Comparison of ENCODE assay signal across 8 mouse cellular contexts in the genomic region with DNA sequence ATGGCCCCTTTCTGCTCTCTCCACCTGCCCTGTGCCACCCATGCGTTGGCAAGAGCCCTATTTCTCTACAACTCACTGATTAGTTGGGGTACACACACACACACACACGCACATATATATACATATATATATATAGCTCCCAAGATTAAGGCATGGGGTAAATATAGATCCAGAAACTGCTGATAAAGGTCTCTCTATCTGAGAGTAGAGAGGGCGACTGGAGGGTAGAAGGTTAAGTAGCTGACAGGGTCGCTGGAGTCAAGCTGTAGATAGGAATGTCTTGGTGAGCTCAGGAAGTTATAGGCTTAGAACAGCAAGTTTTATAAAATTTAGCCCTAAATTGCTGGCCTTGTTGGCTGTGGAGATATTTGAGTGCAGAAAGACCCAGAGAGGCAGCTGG. TPM values are rescaled to one million over a fixed set of nuclear protein-coding genes. Genes with fewer than 3 reads are reported as not detected.
A peak's percentile ranks its signal among the peaks of the same experiment; 100 is the strongest.
DNase-seq lines count a peak whose midpoint lies in the region; ATAC-seq and TF ChIP-seq lines count a peak whose summit lies in the region.

No protein-coding gene starts in this region.

- H3K27me3 ChIP-seq in heart, embryonic 16.5 days (ENCODE audit: control insufficient read depth, insufficient read depth, low read length), result no peaks in the 10 kb centered on the region
- no peaks in the 10 kb centered on the region for H3K27me3 ChIP-seq in hindbrain, postnatal 0 days (ENCODE audit: insufficient read depth, low read length)
- no peaks in the 10 kb centered on the region for H3K27me3 ChIP-seq in midbrain, embryonic 15.5 days (replicated peaks)

- no peaks in the 10 kb centered on the region for H3K9me3 ChIP-seq in heart, embryonic 16.5 days (replicated peaks; ENCODE audit: control insufficient read depth, low read length)
- no peaks in the 10 kb centered on the region for H3K9me3 ChIP-seq in hindbrain, postnatal 0 days (ENCODE audit: low read length)
- no peaks in the 10 kb centered on the region for H3K9me3 ChIP-seq in midbrain, embryonic 15.5 days

- TF ChIP-seq CTCF in hindbrain, postnatal 0 days (IDR thresholded peaks at IDR 0.05; ENCODE audit: low read depth), result no peak

- ATAC-seq in heart, embryonic 16.5 days (replicated peaks; ENCODE audit: extremely low read depth, insufficient read depth, low FRiP score), result no peak
- no peak for ATAC-seq in hindbrain, postnatal 0 days
- no peak for ATAC-seq in midbrain, embryonic 15.5 days (replicated peaks)
- no peak for ATAC-seq in frontal cortex, adult (ENCODE audit: low TSS enrichment)
- ATAC-seq in cerebellum, adult (ENCODE audit: insufficient number of reproducible peaks, low FRiP score, low TSS enrichment), result no peak

- H3K36me3 ChIP-seq in heart, embryonic 16.5 days (ENCODE audit: control insufficient read depth, insufficient read depth), result peaks cover 29% of the 10 kb centered on the region
- H3K36me3 ChIP-seq in hindbrain, postnatal 0 days (ENCODE audit: insufficient read depth, low read length), result peaks cover 21% of the 10 kb centered on the region
- peaks cover 12% of the 10 kb centered on the region; the same call in 1 of the 2 replicates for H3K36me3 ChIP-seq in midbrain, embryonic 15.5 days (replicated peaks)

- H3K4me3 ChIP-seq in heart, embryonic 16.5 days (ENCODE audit: low read length), result peak overlapping the region; percentile 89
- H3K4me3 ChIP-seq in brown adipose tissue, adult 24 weeks (ENCODE audit: insufficient read depth, low read depth, low read length), result peak overlapping the region; percentile 65
- H3K4me3 ChIP-seq in hindbrain, postnatal 0 days (ENCODE audit: low read length), result peak overlapping the region; percentile 81
- peak overlapping the region; percentile 84 for H3K4me3 ChIP-seq in midbrain, embryonic 15.5 days

- peak overlapping the region; percentile 92 for H3K4me2 ChIP-seq in heart, embryonic 16.5 days (ENCODE audit: low read depth, low read length)
- H3K4me2 ChIP-seq in hindbrain, postnatal 0 days (ENCODE audit: low read depth, low read length), result peak overlapping the region; percentile 88
- H3K4me2 ChIP-seq in midbrain, embryonic 15.5 days, result peak overlapping the region; percentile 78

- DNase-seq in heart, adult 8-10 months (ENCODE audit: low spot score), result no peak
- DNase-seq in hindbrain, postnatal 0 days (ENCODE audit: low spot score), result no peak
- DNase-seq in urinary bladder, postnatal 14 days (ENCODE audit: low spot score), result no peak

- 47% methylated on average over 4 of the region's 4 CpGs for WGBS in heart, embryonic 16.5 days
- WGBS in hindbrain, postnatal 0 days, result 85% methylated on average over 4 of the region's 4 CpGs
- 86% methylated on average over 4 of the region's 4 CpGs for WGBS in midbrain, embryonic 15.5 days

- peak overlapping the region; percentile 90 for H3K9ac ChIP-seq in heart, embryonic 16.5 days (ENCODE audit: low read length)
- H3K9ac ChIP-seq in hindbrain, postnatal 0 days (replicated peaks; ENCODE audit: low read length), result peak overlapping the region; percentile 85
- H3K9ac ChIP-seq in midbrain, embryonic 15.5 days, result no peak overlapping the region

- peaks cover 35% of the 10 kb centered on the region for H3K4me1 ChIP-seq in heart, embryonic 16.5 days (ENCODE audit: control insufficient read depth, insufficient read depth, low read length)
- peaks cover 7% of the 10 kb centered on the region for H3K4me1 ChIP-seq in brown adipose tissue, adult 24 weeks (ENCODE audit: control insufficient read depth, insufficient read depth, insufficient read length, low read length)
- peaks cover 13% of the 10 kb centered on the region; the same call in 1 of the 2 replicates for H3K4me1 ChIP-seq in hindbrain, postnatal 0 days (ENCODE audit: insufficient read depth, low read length)
- peaks cover 32% of the 10 kb centered on the region for H3K4me1 ChIP-seq in midbrain, embryonic 15.5 days

- H3K27ac ChIP-seq in heart, embryonic 16.5 days (ENCODE audit: low read length), result peak overlapping the region; percentile 96
- no peak overlapping the region for H3K27ac ChIP-seq in brown adipose tissue, adult 24 weeks (replicated peaks; ENCODE audit: low read depth, low read length)
- H3K27ac ChIP-seq in hindbrain, postnatal 0 days, result peak overlapping the region; percentile 98; the same call in 1 of the 2 replicates
- peak overlapping the region; percentile 98; the same call in 1 of the 2 replicates for H3K27ac ChIP-seq in midbrain, embryonic 15.5 days

RNA-seq across cellular contexts. Expression of a gene that starts 1.1 kb away (rescaled TPM):
- 13.0 and 13.4 TPM in 2 replicates for polyA plus RNA-seq in heart, embryonic 16.5 days (2015; fragmentation: Nextera tagmentation; extraction: Ambion mirVana)
- 10 to 100 TPM; 10.3 to 15.0 (median 13.6) TPM for total RNA-seq in heart, adult 8-10 months (2022)
- polyA plus RNA-seq in brown adipose tissue, adult 24 weeks (2012; ENCODE audit: insufficient read depth, insufficient read length, missing spikeins), result 5.0 and 6.1 TPM in 2 replicates
- total RNA-seq in hindbrain, postnatal 0 days (2014; rRNA removed), result 9.4 and 9.9 TPM in 2 replicates
- 7.0 and 7.1 TPM in 2 replicates for polyA plus RNA-seq in hindbrain, postnatal 0 days (2015; fragmentation: Nextera tagmentation; extraction: Ambion mirVana)
- 10.2 and 10.9 TPM in 2 replicates for polyA plus RNA-seq in midbrain, embryonic 15.5 days (2015; fragmentation: Nextera tagmentation; extraction: Ambion mirVana)

RNA-seq across cellular contexts. Expression of a gene that starts 3.1 kb away (rescaled TPM):
- 154 and 172 TPM in 2 replicates for polyA plus RNA-seq in heart, embryonic 16.5 days (2015; fragmentation: Nextera tagmentation; extraction: Ambion mirVana)
- total RNA-seq in heart, adult 8-10 months (2022), result 10 to 100 TPM; 20.2 to 24.3 (median 20.9) TPM
- 39.9 and 45.2 TPM in 2 replicates for polyA plus RNA-seq in brown adipose tissue, adult 24 weeks (2012; ENCODE audit: insufficient read depth, insufficient read length, missing spikeins)
- total RNA-seq in hindbrain, postnatal 0 days (2014; rRNA removed), result 74.4 and 76.0 TPM in 2 replicates
- polyA plus RNA-seq in hindbrain, postnatal 0 days (2015; fragmentation: Nextera tagmentation; extraction: Ambion mirVana), result 129 and 136 TPM in 2 replicates
- 135 and 146 TPM in 2 replicates for polyA plus RNA-seq in midbrain, embryonic 15.5 days (2015; fragmentation: Nextera tagmentation; extraction: Ambion mirVana)

RNA-seq across cellular contexts. Expression of a gene that starts 19.9 kb away (rescaled TPM):
- polyA plus RNA-seq in heart, embryonic 16.5 days (2015; fragmentation: Nextera tagmentation; extraction: Ambion mirVana), result 17.9 and 18.5 TPM in 2 replicates
- 10 to 100 TPM; 43.5 to 56.2 (median 48.4) TPM for total RNA-seq in heart, adult 8-10 months (2022)
- polyA plus RNA-seq in brown adipose tissue, adult 24 weeks (2012; ENCODE audit: insufficient read depth, insufficient read length, missing spikeins), result 23.7 and 30.9 TPM in 2 replicates
- total RNA-seq in hindbrain, postnatal 0 days (2014; rRNA removed), result 13.6 and 23.6 TPM in 2 replicates
- polyA plus RNA-seq in hindbrain, postnatal 0 days (2015; fragmentation: Nextera tagmentation; extraction: Ambion mirVana), result 12.0 and 13.0 TPM in 2 replicates
- 18.1 and 18.7 TPM in 2 replicates for polyA plus RNA-seq in midbrain, embryonic 15.5 days (2015; fragmentation: Nextera tagmentation; extraction: Ambion mirVana)

RNA-seq across cellular contexts. Expression of a gene that starts 50.2 kb away (rescaled TPM):
- 54.3 and 54.4 TPM in 2 replicates for polyA plus RNA-seq in heart, embryonic 16.5 days (2015; fragmentation: Nextera tagmentation; extraction: Ambion mirVana)
- 10 to 100 TPM; 70.4 to 90.9 (median 77.0) TPM for total RNA-seq in heart, adult 8-10 months (2022)
- 23.4 and 24.1 TPM in 2 replicates for polyA plus RNA-seq in brown adipose tissue, adult 24 weeks (2012; ENCODE audit: insufficient read depth, insufficient read length, missing spikeins)
- 41.5 and 58.7 TPM in 2 replicates for total RNA-seq in hindbrain, postnatal 0 days (2014; rRNA removed)
- polyA plus RNA-seq in hindbrain, postnatal 0 days (2015; fragmentation: Nextera tagmentation; extraction: Ambion mirVana), result 49.9 and 50.2 TPM in 2 replicates
- 54.7 and 56.8 TPM in 2 replicates for polyA plus RNA-seq in midbrain, embryonic 15.5 days (2015; fragmentation: Nextera tagmentation; extraction: Ambion mirVana)

RNA-seq across cellular contexts. Expression of a gene that starts 53.5 kb away (rescaled TPM):
- polyA plus RNA-seq in heart, embryonic 16.5 days (2015; fragmentation: Nextera tagmentation; extraction: Ambion mirVana), result 54.8 and 61.8 TPM in 2 replicates
- total RNA-seq in heart, adult 8-10 months (2022), result 10 to 100 TPM; 28.5 to 35.3 (median 34.6) TPM
- polyA plus RNA-seq in brown adipose tissue, adult 24 weeks (2012; ENCODE audit: insufficient read depth, insufficient read length, missing spikeins), result 34.8 and 43.4 TPM in 2 replicates
- 51.1 and 75.8 TPM in 2 replicates for total RNA-seq in hindbrain, postnatal 0 days (2014; rRNA removed)
- 75.0 and 76.3 TPM in 2 replicates for polyA plus RNA-seq in hindbrain, postnatal 0 days (2015; fragmentation: Nextera tagmentation; extraction: Ambion mirVana)
- polyA plus RNA-seq in midbrain, embryonic 15.5 days (2015; fragmentation: Nextera tagmentation; extraction: Ambion mirVana), result 107 and 108 TPM in 2 replicates
